Mouse (Mus musculus): ENCODE measurements around the gene Rsc1a1. TPM values are rescaled to one million over a fixed set of nuclear protein-coding genes. Genes with fewer than 3 reads are reported as not detected.

The Rsc1a1 gene
- polyA plus RNA-seq, 1 experiment: 14.1 TPM

- 79% methylated on average over 7 of the region's 7 CpGs for WGBS
- TF ChIP-seq POLR2A (IDR thresholded peaks at IDR 0.05; ENCODE audit: borderline replicate concordance, extremely low read depth, low read depth, low read length): no peak
- no peak for DNase-seq
- Histone ChIP-seq H3K4me3 (replicated peaks; ENCODE audit: extremely low read depth, low read depth, low read length) (no peak overlapping the region), H3K4me1 (ENCODE audit: control insufficient read depth, insufficient read depth, low read length) (peaks cover 3% of the 10 kb centered on the region; the same call in 1 of the 2 replicates)
Observed at GRCm38 (mm10) chr4:141708005-141708404, 22.6 kb upstream of the Rsc1a1 start.

- TF ChIP-seq CTCF (IDR thresholded peaks at IDR 0.05; ENCODE audit: insufficient read depth, low read length) (no peak), POLR2A (IDR thresholded peaks at IDR 0.05; ENCODE audit: borderline replicate concordance, extremely low read depth, low read depth, low read length) (no peak)
- H3K4me3 ChIP-seq (replicated peaks; ENCODE audit: extremely low read depth, low read depth, low read length): no peak overlapping the region
- H3K4me1 ChIP-seq (ENCODE audit: control insufficient read depth, insufficient read depth, low read length): peaks cover 3% of the 10 kb centered on the region; the same call in 1 of the 2 replicates
- WGBS: 74% methylated on average over 4 of the region's 4 CpGs
- DNase-seq: no peak
Observed at GRCm38 (mm10) chr4:141705331-141705730, 19.9 kb upstream of the Rsc1a1 start.

GRCm38 (mm10) chr4:141704625-141705024, 19.2 kb upstream of the Rsc1a1 start:
- 79% methylated on average over 2 of the region's 2 CpGs for WGBS
- H3K4me1 ChIP-seq (ENCODE audit: control insufficient read depth, insufficient read depth, low read length): peaks cover 3% of the 10 kb centered on the region; the same call in 1 of the 2 replicates
- no peak for DNase-seq
- no peak overlapping the region for H3K4me3 ChIP-seq (replicated peaks; ENCODE audit: extremely low read depth, low read depth, low read length)
- TF ChIP-seq POLR2A (IDR thresholded peaks at IDR 0.05; ENCODE audit: borderline replicate concordance, extremely low read depth, low read depth, low read length) (no peak), CTCF (IDR thresholded peaks at IDR 0.05; ENCODE audit: insufficient read depth, low read length) (no peak)

GRCm38 (mm10) chr4:141694719-141695118, 9.3 kb upstream of the Rsc1a1 start:
- TF ChIP-seq CTCF (IDR thresholded peaks at IDR 0.05; ENCODE audit: insufficient read depth, low read length) (no peak), POLR2A (IDR thresholded peaks at IDR 0.05; ENCODE audit: borderline replicate concordance, extremely low read depth, low read depth, low read length) (no peak)
- 86% methylated on average over 8 of the region's 8 CpGs for WGBS
- DNase-seq: no peak
- no peak overlapping the region for H3K4me3 ChIP-seq (replicated peaks; ENCODE audit: extremely low read depth, low read depth, low read length)
- no peaks in the 10 kb centered on the region for H3K4me1 ChIP-seq (ENCODE audit: control insufficient read depth, insufficient read depth, low read length)

GRCm38 (mm10) chr4:141688505-141688904, 3.1 kb upstream of the Rsc1a1 start:
- no peak for TF ChIP-seq CTCF (IDR thresholded peaks at IDR 0.05; ENCODE audit: insufficient read depth, low read length)
- no peak for TF ChIP-seq POLR2A (IDR thresholded peaks at IDR 0.05; ENCODE audit: borderline replicate concordance, extremely low read depth, low read depth, low read length)
- no peak overlapping the region for H3K4me3 ChIP-seq (replicated peaks; ENCODE audit: extremely low read depth, low read depth, low read length)
- 88% methylated on average over 8 of the region's 8 CpGs for whole genome bisulfite sequencing
- no peaks in the 10 kb centered on the region for H3K4me1 ChIP-seq (ENCODE audit: control insufficient read depth, insufficient read depth, low read length)
- no peak for DNase-seq

- no peak for DNase-seq
- Histone ChIP-seq H3K4me3 (replicated peaks; ENCODE audit: extremely low read depth, low read depth, low read length) (no peak overlapping the region), H3K4me1 (ENCODE audit: control insufficient read depth, insufficient read depth, low read length) (0 out of 2 replicates have a peak, but pooled peaks cover 3% of the 10 kb centered on the region)
- 68% methylated on average over 8 of the region's 8 CpGs for WGBS
- TF ChIP-seq POLR2A (IDR thresholded peaks at IDR 0.05; ENCODE audit: borderline replicate concordance, extremely low read depth, low read depth, low read length): no peak
Observed at GRCm38 (mm10) chr4:141686525-141686924, 1.1 kb upstream of the Rsc1a1 start.

- WGBS: 67% methylated on average over 3 of the region's 3 CpGs
- DNase-seq: peak; percentile 22
- Histone ChIP-seq H3K4me3 (replicated peaks; ENCODE audit: extremely low read depth, low read depth, low read length) (no peak overlapping the region), H3K4me1 (ENCODE audit: control insufficient read depth, insufficient read depth, low read length) (0 out of 2 replicates have a peak, but pooled peaks cover 3% of the 10 kb centered on the region)
- no peak for TF ChIP-seq CTCF (IDR thresholded peaks at IDR 0.05; ENCODE audit: insufficient read depth, low read length)
- TF ChIP-seq POLR2A (IDR thresholded peaks at IDR 0.05; ENCODE audit: borderline replicate concordance, extremely low read depth, low read depth, low read length): no peak
Observed at GRCm38 (mm10) chr4:141686093-141686492, 694 bp upstream of the Rsc1a1 start.

- TF ChIP-seq CTCF (IDR thresholded peaks at IDR 0.05; ENCODE audit: insufficient read depth, low read length) (no peak), POLR2A (IDR thresholded peaks at IDR 0.05; ENCODE audit: borderline replicate concordance, extremely low read depth, low read depth, low read length) (no peak)
- DNase-seq: no peak
- Histone ChIP-seq H3K4me3 (replicated peaks; ENCODE audit: extremely low read depth, low read depth, low read length) (no peak overlapping the region), H3K4me1 (ENCODE audit: control insufficient read depth, insufficient read depth, low read length) (0 out of 2 replicates have a peak, but pooled peaks cover 3% of the 10 kb centered on the region)
- 64% methylated on average over 12 of the region's 12 CpGs for WGBS
Observed at GRCm38 (mm10) chr4:141682706-141683230, 2.6 kb downstream of the Rsc1a1 start.

GRCm38 (mm10) chr4:141681767-141682166, 3.6 kb downstream of the Rsc1a1 start:
- H3K4me1 ChIP-seq (ENCODE audit: control insufficient read depth, insufficient read depth, low read length): 0 out of 2 replicates have a peak, but pooled peaks cover 3% of the 10 kb centered on the region
- 38% methylated on average over 7 of the region's 7 CpGs for WGBS
- DNase-seq: no peak
- no peak overlapping the region for H3K4me3 ChIP-seq (replicated peaks; ENCODE audit: extremely low read depth, low read depth, low read length)
- no peak for TF ChIP-seq POLR2A (IDR thresholded peaks at IDR 0.05; ENCODE audit: borderline replicate concordance, extremely low read depth, low read depth, low read length)
- TF ChIP-seq CTCF (IDR thresholded peaks at IDR 0.05; ENCODE audit: insufficient read depth, low read length): no peak

GRCm38 (mm10) chr4:141680892-141681291, 4.5 kb downstream of the Rsc1a1 start:
- H3K4me3 ChIP-seq (replicated peaks; ENCODE audit: extremely low read depth, low read depth, low read length): no peak overlapping the region
- H3K4me1 ChIP-seq (ENCODE audit: control insufficient read depth, insufficient read depth, low read length): peaks cover 3% of the 10 kb centered on the region; the same call in 1 of the 2 replicates
- no peak for DNase-seq
- no peak for TF ChIP-seq POLR2A (IDR thresholded peaks at IDR 0.05; ENCODE audit: borderline replicate concordance, extremely low read depth, low read depth, low read length)
- no peak for TF ChIP-seq CTCF (IDR thresholded peaks at IDR 0.05; ENCODE audit: insufficient read depth, low read length)
- WGBS: 72% methylated on average over 12 of the region's 12 CpGs
